Mouse (Mus musculus): ENCODE data around the gene Gtpbp1. TPM values are rescaled to one million over a fixed set of nuclear protein-coding genes. Genes with fewer than 3 reads are reported as not detected.

The Gtpbp1 gene
- polyA plus RNA-seq, 1 experiment from 2014 or later: 25.3 TPM

DNA sequence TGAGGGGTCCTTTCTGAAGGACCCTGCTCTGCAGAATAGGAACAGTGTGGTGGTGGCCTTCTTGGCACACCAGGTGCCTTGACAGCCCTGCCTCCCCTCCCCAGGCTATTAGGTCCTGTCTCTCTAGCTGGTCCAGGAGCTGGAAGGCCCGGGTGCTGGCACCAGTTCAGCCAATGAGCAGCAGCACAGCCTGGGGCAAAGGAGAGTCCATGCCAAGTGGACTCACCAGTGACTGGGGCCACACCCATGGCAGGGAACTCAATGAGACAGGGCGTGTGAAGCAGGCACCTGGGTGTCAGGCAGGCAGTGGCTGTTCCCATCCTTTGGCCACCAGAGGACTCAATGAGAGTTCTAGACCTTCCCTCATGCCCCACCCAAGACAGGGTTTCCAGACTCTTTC is 74.7 kb downstream of the Gtpbp1 start:
- peaks cover 25 to 48% of the 10 kb centered on the region in 2 experiments for H3K4me1 ChIP-seq (ENCODE audit: control insufficient read depth in 2 of 2, insufficient read depth in 2 of 2, low read length in 2 of 2)
- H3K9ac ChIP-seq (ENCODE audit: low read length): no peak overlapping the region
- no peak overlapping the region for H3K27ac ChIP-seq (replicated peaks in 1 of 2; ENCODE audit: control insufficient read depth in 1 of 2, insufficient read depth in 1 of 2, low read depth in 2 of 2, low read length in 2 of 2)
- H3K4me2 ChIP-seq (ENCODE audit: low read length): no peak overlapping the region
- ATAC-seq (ENCODE audit: insufficient number of reproducible peaks, insufficient read depth, low FRiP score, low read depth): no peak
- H3K27me3 ChIP-seq (ENCODE audit: control insufficient read depth, insufficient read depth, low read length): no peaks in the 10 kb centered on the region
- peaks cover 35% of the 10 kb centered on the region for H3K36me3 ChIP-seq (ENCODE audit: control insufficient read depth, insufficient read depth, low read length)
- WGBS: 77% methylated on average over 2 of the region's 2 CpGs
- H3K9me3 ChIP-seq (ENCODE audit: control insufficient read depth, low read length): no peaks in the 10 kb centered on the region
- no peak overlapping the region for H3K4me3 ChIP-seq (ENCODE audit: control insufficient read depth in 1 of 2, insufficient read depth in 1 of 2, low read depth in 1 of 2, low read length in 2 of 2)

DNA sequence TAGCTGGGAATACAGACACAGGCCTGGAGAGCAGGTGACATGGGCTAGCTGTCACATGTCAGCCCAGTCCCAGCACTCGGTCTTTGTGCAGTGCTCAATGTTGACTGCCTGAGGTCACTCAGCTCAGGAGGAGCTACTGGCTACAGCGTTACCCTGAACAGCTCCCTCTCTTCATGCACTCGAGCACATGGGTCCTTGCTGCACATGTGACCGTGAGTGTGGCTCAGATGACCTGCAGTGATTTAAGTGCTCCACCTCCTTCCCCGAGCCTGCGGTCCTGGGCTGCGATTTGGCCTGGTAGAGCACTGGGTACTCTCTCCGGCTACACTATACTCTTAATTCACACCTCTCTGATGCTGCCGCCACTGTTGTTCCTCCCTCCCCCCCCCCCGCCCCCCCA is 75.5 kb downstream of the Gtpbp1 start:
- H3K9ac ChIP-seq (ENCODE audit: low read length): no peak overlapping the region
- no peak overlapping the region for H3K4me3 ChIP-seq (ENCODE audit: control insufficient read depth in 1 of 2, insufficient read depth in 1 of 2, low read depth in 1 of 2, low read length in 2 of 2)
- 38% methylated on average over 10 of the region's 10 CpGs for WGBS
- H3K9me3 ChIP-seq (ENCODE audit: control insufficient read depth, low read length): no peaks in the 10 kb centered on the region
- no peak overlapping the region for H3K4me2 ChIP-seq (ENCODE audit: low read length)
- H3K27ac ChIP-seq (replicated peaks in 1 of 2; ENCODE audit: control insufficient read depth in 1 of 2, insufficient read depth in 1 of 2, low read depth in 2 of 2, low read length in 2 of 2): no peak overlapping the region
- H3K4me1 ChIP-seq (ENCODE audit: control insufficient read depth in 2 of 2, insufficient read depth in 2 of 2, low read length in 2 of 2): peaks cover 32 to 56% of the 10 kb centered on the region in 2 experiments
- no peaks in the 10 kb centered on the region for H3K27me3 ChIP-seq (ENCODE audit: control insufficient read depth, insufficient read depth, low read length)
- peaks cover 31% of the 10 kb centered on the region for H3K36me3 ChIP-seq (ENCODE audit: control insufficient read depth, insufficient read depth, low read length)
- ATAC-seq (ENCODE audit: insufficient number of reproducible peaks, insufficient read depth, low FRiP score, low read depth): no peak

DNA sequence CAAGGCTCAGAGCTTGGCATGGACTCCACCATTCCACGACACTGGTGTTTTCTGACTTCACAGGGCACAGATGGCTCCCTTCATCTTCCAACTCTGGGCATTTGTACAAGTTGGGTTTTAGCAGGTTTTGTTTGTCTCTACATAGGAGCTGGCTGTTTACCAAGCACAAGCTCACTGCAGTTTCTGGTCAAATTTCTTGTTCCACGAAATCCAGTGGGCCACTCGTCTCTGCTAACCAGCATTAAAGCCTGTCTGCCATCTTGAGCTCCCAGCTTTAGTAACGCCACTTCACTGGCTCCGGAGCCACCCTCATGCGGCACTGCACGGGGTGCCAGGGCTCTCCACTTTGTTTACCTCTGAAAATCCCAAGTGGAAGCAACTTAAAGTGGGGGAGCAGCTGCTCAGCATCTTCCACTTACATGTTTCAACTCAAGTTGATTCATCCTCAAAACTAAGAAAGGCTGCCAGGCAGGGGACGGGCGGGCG is 76.0 kb downstream of the Gtpbp1 start:
- peaks cover 35 to 60% of the 10 kb centered on the region in 2 experiments for H3K4me1 ChIP-seq (ENCODE audit: control insufficient read depth in 2 of 2, insufficient read depth in 2 of 2, low read length in 2 of 2)
- H3K4me2 ChIP-seq (ENCODE audit: low read length): peak overlapping the region; percentile 43; the same call in 1 of the 2 replicates
- H3K9me3 ChIP-seq (ENCODE audit: control insufficient read depth, low read length): no peaks in the 10 kb centered on the region
- peaks cover 27% of the 10 kb centered on the region for H3K36me3 ChIP-seq (ENCODE audit: control insufficient read depth, insufficient read depth, low read length)
- 90% methylated on average over 10 of the region's 10 CpGs for WGBS
- H3K27me3 ChIP-seq (ENCODE audit: control insufficient read depth, insufficient read depth, low read length): no peaks in the 10 kb centered on the region
- ATAC-seq (ENCODE audit: insufficient number of reproducible peaks, insufficient read depth, low FRiP score, low read depth): no peak
- H3K9ac ChIP-seq (ENCODE audit: low read length): no peak overlapping the region
- H3K27ac ChIP-seq (replicated peaks in 1 of 2; ENCODE audit: control insufficient read depth in 1 of 2, insufficient read depth in 1 of 2, low read depth in 2 of 2, low read length in 2 of 2): no peak overlapping the region; a peak in 1 of 4 replicates
- H3K4me3 ChIP-seq (ENCODE audit: control insufficient read depth in 1 of 2, insufficient read depth in 1 of 2, low read depth in 1 of 2, low read length in 2 of 2): no peak overlapping the region

DNA sequence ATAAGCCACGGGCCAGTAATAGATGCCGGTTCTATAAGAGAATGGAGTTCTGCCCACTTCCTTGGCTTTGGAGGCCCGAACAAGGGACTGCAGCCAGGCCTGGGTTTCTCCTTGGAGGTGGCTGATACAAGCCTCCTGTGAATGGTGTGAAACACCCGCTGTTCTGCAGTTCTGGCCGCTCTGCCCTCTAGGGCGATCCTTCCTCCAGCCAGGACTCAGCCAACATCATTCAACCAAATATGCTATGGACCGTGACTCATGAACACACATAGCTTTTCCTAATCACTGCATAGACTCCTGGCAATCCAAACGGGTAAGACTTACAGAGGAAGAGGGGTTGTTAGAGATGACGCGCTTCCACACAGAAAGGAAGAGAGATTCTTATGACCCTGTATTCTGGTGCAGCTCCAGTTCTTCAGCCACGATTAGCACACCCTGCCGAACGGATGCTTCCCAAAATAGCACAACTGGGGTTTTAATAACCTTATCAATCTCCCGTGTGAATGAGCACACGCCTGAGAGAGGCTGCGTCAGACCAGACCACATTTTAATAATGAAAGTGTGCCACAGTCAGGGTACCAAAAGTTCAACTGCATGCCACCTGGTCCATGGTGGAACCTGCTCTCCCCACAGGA is 76.8 kb downstream of the Gtpbp1 start:
- no peak for ATAC-seq (ENCODE audit: insufficient number of reproducible peaks, insufficient read depth, low FRiP score, low read depth)
- peak overlapping the region; percentile 43 to 68 for H3K27ac ChIP-seq (replicated peaks in 1 of 2; ENCODE audit: control insufficient read depth in 1 of 2, insufficient read depth in 1 of 2, low read depth in 2 of 2, low read length in 2 of 2)

DNA sequence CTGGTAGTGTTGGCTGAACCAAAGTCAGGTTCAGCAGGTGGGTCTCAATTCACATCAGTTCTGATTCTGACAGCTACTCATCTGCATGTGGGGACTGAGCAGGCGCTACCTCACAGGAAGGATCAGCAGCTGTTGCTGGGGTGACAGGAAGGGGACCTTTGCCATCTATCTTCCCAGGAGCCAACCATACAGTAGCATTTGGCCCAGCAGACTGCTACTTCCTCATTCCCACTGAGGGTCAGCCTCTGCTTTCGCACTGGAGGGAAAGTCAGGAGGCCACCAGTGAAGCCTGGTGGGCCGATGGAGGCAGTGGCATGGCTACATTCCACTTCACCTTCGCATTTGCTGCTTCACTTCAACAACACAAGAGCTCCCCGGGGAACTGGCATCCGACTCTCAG is 77.7 kb downstream of the Gtpbp1 start:
- no peak overlapping the region for H3K4me3 ChIP-seq (ENCODE audit: control insufficient read depth in 1 of 2, insufficient read depth in 1 of 2, low read depth in 1 of 2, low read length in 2 of 2)
- no peaks in the 10 kb centered on the region for H3K9me3 ChIP-seq (ENCODE audit: control insufficient read depth, low read length)
- peaks cover 12% of the 10 kb centered on the region for H3K36me3 ChIP-seq (ENCODE audit: control insufficient read depth, insufficient read depth, low read length)
- peaks cover 36 to 61% of the 10 kb centered on the region in 2 experiments for H3K4me1 ChIP-seq (ENCODE audit: control insufficient read depth in 2 of 2, insufficient read depth in 2 of 2, low read length in 2 of 2)
- peak overlapping the region; percentile 43; the same call in 1 of the 2 replicates for H3K4me2 ChIP-seq (ENCODE audit: low read length)
- H3K27me3 ChIP-seq (ENCODE audit: control insufficient read depth, insufficient read depth, low read length): no peaks in the 10 kb centered on the region
- 0 out of 4 replicates have a peak overlapping the region, but pooled peaks of 1 of the 2 experiments have one; percentile 68 for H3K27ac ChIP-seq (replicated peaks in 1 of 2; ENCODE audit: control insufficient read depth in 1 of 2, insufficient read depth in 1 of 2, low read depth in 2 of 2, low read length in 2 of 2)
- ATAC-seq (ENCODE audit: insufficient number of reproducible peaks, insufficient read depth, low FRiP score, low read depth): no peak
- 62% methylated on average over 6 of the region's 6 CpGs for WGBS
- H3K9ac ChIP-seq (ENCODE audit: low read length): no peak overlapping the region

More for the DNA sequence above, 76.8 kb downstream of the Gtpbp1 start:
- no peaks in the 10 kb centered on the region for H3K27me3 ChIP-seq (ENCODE audit: control insufficient read depth, insufficient read depth, low read length)
- H3K9ac ChIP-seq (ENCODE audit: low read length): peak overlapping the region; percentile 45; the same call in 1 of the 2 replicates
- no peak overlapping the region; a peak in 1 of 4 replicates for H3K4me3 ChIP-seq (ENCODE audit: control insufficient read depth in 1 of 2, insufficient read depth in 1 of 2, low read depth in 1 of 2, low read length in 2 of 2)
- H3K4me1 ChIP-seq (ENCODE audit: control insufficient read depth in 2 of 2, insufficient read depth in 2 of 2, low read length in 2 of 2): peaks cover 35 to 60% of the 10 kb centered on the region in 2 experiments
- H3K9me3 ChIP-seq (ENCODE audit: control insufficient read depth, low read length): no peaks in the 10 kb centered on the region
- peak overlapping the region; percentile 43 for H3K4me2 ChIP-seq (ENCODE audit: low read length)
- H3K36me3 ChIP-seq (ENCODE audit: control insufficient read depth, insufficient read depth, low read length): peaks cover 20% of the 10 kb centered on the region
- WGBS: 46% methylated on average over 16 of the region's 16 CpGs

DNA sequence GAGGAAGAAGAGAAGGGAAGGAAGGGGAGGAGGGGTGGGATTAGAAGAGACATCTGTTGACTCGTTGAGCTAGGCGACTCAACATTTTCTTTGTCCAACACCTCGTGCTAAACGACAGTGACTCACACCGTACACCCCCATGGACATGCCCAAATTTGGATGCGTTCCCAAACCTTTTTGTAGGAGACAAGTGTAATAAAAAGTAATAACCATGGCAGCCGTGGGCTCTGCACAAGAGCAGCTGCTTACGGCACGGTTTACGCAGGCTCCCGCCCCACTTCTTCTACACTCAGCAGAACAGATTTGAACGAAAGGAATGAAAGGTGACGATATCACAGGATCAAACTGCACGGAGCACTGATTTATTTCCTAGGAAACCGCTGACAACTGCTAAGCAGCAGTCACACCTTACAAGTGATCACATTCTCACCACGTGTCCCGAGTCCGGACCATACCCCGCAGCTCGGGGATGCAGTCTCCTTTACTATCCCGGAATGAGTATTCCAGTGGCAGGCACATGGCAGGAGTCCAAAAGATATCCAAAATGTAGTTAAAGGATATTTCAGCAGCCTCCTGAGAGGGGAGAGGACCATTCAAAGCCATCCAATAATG is 80.1 kb downstream of the Gtpbp1 start:
- no peak overlapping the region for H3K27ac ChIP-seq (replicated peaks in 1 of 2; ENCODE audit: control insufficient read depth in 1 of 2, insufficient read depth in 1 of 2, low read depth in 2 of 2, low read length in 2 of 2)
- H3K4me3 ChIP-seq (ENCODE audit: control insufficient read depth in 1 of 2, insufficient read depth in 1 of 2, low read depth in 1 of 2, low read length in 2 of 2): no peak overlapping the region
- peak overlapping the region; percentile 5 for H3K4me2 ChIP-seq (ENCODE audit: low read length)
- no peak for ATAC-seq (ENCODE audit: insufficient number of reproducible peaks, insufficient read depth, low FRiP score, low read depth)
- no peak overlapping the region for H3K9ac ChIP-seq (ENCODE audit: low read length)
- WGBS: 44% methylated on average over 21 of the region's 21 CpGs
- H3K36me3 ChIP-seq (ENCODE audit: control insufficient read depth, insufficient read depth, low read length): no peaks in the 10 kb centered on the region
- H3K9me3 ChIP-seq (ENCODE audit: control insufficient read depth, low read length): no peaks in the 10 kb centered on the region
- H3K4me1 ChIP-seq (ENCODE audit: control insufficient read depth in 2 of 2, insufficient read depth in 2 of 2, low read length in 2 of 2): peaks cover 42 to 65% of the 10 kb centered on the region in 2 experiments
- no peaks in the 10 kb centered on the region for H3K27me3 ChIP-seq (ENCODE audit: control insufficient read depth, insufficient read depth, low read length)
